Mouse (Mus musculus) forebrain, embryonic 12.5 days (tissue): Measurements from ENCODE around the gene Ttc29. TPM values are rescaled to one million over a fixed set of nuclear protein-coding genes. Genes with fewer than 3 reads are reported as not detected.
A peak's percentile ranks its signal among the peaks of the same experiment; 100 is the strongest.

Source experiments
- ATAC-seq: fragments of 200-750 bp; cut with Nextera tagmentation; 2 replicates; pipeline ENCODE4 v1.8.0; 2017; ENCODE audit warnings: moderate TSS enrichment; ENCODE audit not compliant: low FRiP score
- H3K27ac ChIP-seq: fragments of 300-500 bp; sonication (generic); 2 replicates; pipeline ENCODE4 v1.5.1; 2016; ENCODE audit warnings: mild to moderate bottlenecking
- H3K27me3 ChIP-seq: fragments of 300-500 bp; sonication (generic); 2 replicates; pipeline ENCODE4 v1.6.1; 2016; ENCODE audit warnings: mild to moderate bottlenecking
- H3K36me3 ChIP-seq: fragments of 300-500 bp; sonication (generic); replicated peaks from 2 replicates; pipeline ENCODE4 v1.6.1; 2016; ENCODE audit warnings: mild to moderate bottlenecking
- H3K4me1 ChIP-seq: fragments of 300-500 bp; sonication (generic); 2 replicates; pipeline ENCODE4 v1.6.1; 2016
- H3K4me2 ChIP-seq: fragments of 300-500 bp; sonication (generic); 2 replicates; pipeline ENCODE4 v1.6.1; 2016; ENCODE audit warnings: mild to moderate bottlenecking, moderate library complexity
- H3K4me3 ChIP-seq: fragments of 300-500 bp; sonication (generic); replicated peaks from 2 replicates; pipeline ENCODE4 v1.5.1; 2016; ENCODE audit warnings: mild to moderate bottlenecking
- H3K9ac ChIP-seq: fragments of 300-500 bp; sonication (generic); 2 replicates; pipeline ENCODE4 v1.6.1; 2016; ENCODE audit warnings: mild to moderate bottlenecking
- H3K9me3 ChIP-seq: fragments of 300-500 bp; sonication (generic); 2 replicates; pipeline ENCODE4 v1.6.1; 2016
- WGBS: fragments of 180-500 bp; shearing (Covaris S2); methylation state at CpG from one replicate; pipeline ENCODE4 v1.1.7; 2016; 5-methylcytosine and 5-hydroxymethylcytosine counted together
- polyA plus RNA-seq: library from polyadenylated mRNA; unstranded; fragments of >200 nt; fragmentation: Nextera tagmentation; extraction: Ambion mirVana; gene quantifications from 2 replicates; pipeline ENCODE4 v1.2.1, GENCODE M21; 2016

The Ttc29 gene
- polyA plus RNA-seq, 1 experiment from 2014 or later = 0.31 TPM

- no peak overlapping the region for H3K27ac ChIP-seq
- H3K9me3 ChIP-seq = no peaks in the 10 kb centered on the region
- no peak overlapping the region for H3K9ac ChIP-seq
- WGBS = 74% methylated on average over 4 of the region's 4 CpGs
- ATAC-seq = no peak
- no peaks in the 10 kb centered on the region for H3K36me3 ChIP-seq
- H3K4me1 ChIP-seq = peaks cover 26% of the 10 kb centered on the region
- no peak overlapping the region for H3K4me3 ChIP-seq
- H3K4me2 ChIP-seq = no peak overlapping the region
- H3K27me3 ChIP-seq = peaks cover 15% of the 10 kb centered on the region
These were observed 129.1 kb downstream of the Ttc29 start for GRCm38 (mm10) chr8:78342151-78342550.

DNA sequence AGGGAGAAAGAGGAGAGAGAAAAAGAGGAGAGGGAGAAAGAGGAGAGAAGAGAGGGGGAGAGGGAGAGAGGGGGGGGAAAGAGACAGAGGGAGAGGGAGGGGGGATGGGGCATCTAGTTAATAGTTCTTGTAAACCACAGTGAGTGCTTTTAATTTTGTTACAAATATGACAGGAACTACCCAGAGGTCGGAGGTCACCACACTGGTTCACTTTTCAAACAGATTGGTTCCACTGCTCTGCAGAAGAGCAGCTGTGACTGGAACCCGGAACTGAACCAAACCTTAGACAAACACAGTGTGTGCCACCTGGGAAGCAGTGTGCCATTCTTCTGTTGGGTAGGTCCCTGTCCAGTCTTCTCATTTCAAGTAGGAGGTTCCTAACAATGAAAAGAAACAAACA is 130.9 kb downstream of the Ttc29 start:
- WGBS = 83% methylated on average over 2 of the region's 2 CpGs
- no peak for ATAC-seq

DNA sequence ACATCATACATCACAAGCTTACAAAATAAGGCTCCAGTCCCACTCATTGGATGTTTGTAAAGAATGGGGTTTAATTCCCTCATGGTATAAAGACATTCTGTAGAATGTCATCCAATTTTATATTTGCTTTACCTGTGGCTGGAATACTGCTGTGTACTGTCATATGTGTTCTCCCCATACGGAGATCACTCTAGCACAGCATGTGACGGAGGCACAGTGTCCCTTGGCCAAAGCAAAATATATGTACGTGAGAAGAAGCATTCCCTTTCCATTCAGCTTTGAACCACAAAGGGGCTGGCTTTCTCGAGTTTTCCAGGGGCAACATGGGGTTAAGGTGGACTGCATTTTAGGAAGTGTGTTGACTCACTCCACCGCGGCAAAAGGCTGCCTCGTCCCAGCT is 132.6 kb downstream of the Ttc29 start:
- Histone ChIP-seq H3K36me3 (no peaks in the 10 kb centered on the region), H3K27ac (peak overlapping the region; percentile 37; the same call in 1 of the 2 replicates), H3K9ac (no peak overlapping the region), H3K4me2 (peak overlapping the region; percentile 10; the same call in 1 of the 2 replicates), H3K4me3 (no peak overlapping the region), H3K9me3 (no peaks in the 10 kb centered on the region), H3K27me3 (peaks cover 18% of the 10 kb centered on the region), H3K4me1 (peaks cover 20% of the 10 kb centered on the region)
- ATAC-seq = peak; percentile 44
- WGBS = 26% methylated on average over 7 of the region's 7 CpGs

More for the DNA sequence above, 130.9 kb downstream of the Ttc29 start:
- Histone ChIP-seq H3K4me1 (peaks cover 26% of the 10 kb centered on the region), H3K9me3 (no peaks in the 10 kb centered on the region), H3K4me3 (no peak overlapping the region), H3K9ac (no peak overlapping the region), H3K27me3 (peaks cover 20% of the 10 kb centered on the region), H3K27ac (no peak overlapping the region), H3K36me3 (no peaks in the 10 kb centered on the region), H3K4me2 (no peak overlapping the region)

GRCm38 (mm10) chr8:78346131-78346621 is 133.1 kb downstream of the Ttc29 start:
- peak overlapping the region; percentile 10 for H3K4me2 ChIP-seq
- H3K9ac ChIP-seq = no peak overlapping the region
- peak overlapping the region; percentile 37 for H3K27ac ChIP-seq
- ATAC-seq = peak; percentile 94
- H3K27me3 ChIP-seq = peaks cover 18% of the 10 kb centered on the region
- no peaks in the 10 kb centered on the region for H3K36me3 ChIP-seq
- peaks cover 15% of the 10 kb centered on the region for H3K4me1 ChIP-seq
- 9% methylated on average over 11 of the region's 11 CpGs for WGBS
- no peaks in the 10 kb centered on the region for H3K9me3 ChIP-seq
- H3K4me3 ChIP-seq = no peak overlapping the region

DNA sequence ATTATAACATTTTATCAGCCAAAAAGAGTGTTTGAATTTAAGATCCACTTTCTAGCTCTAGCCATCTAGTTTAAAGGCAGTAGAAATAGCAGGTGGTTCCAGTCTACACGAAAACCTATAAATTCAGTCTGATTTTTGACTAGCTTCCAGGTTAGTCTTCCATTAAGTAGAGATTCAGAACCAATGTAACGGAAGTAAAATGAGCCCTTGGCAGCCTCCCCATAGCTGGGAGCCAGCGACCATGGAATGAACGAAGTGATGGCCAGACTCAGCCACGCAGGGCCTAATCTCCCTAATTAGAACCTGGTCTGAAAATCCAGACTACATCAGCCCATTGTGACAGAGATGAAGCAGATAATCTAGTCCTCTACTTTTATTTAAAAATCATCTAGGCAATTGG is 140.8 kb downstream of the Ttc29 start:
- H3K9ac ChIP-seq = no peak overlapping the region
- no peak for ATAC-seq
- H3K27me3 ChIP-seq = no peaks in the 10 kb centered on the region
- WGBS = 51% methylated on average over 5 of the region's 5 CpGs
- H3K4me3 ChIP-seq = no peak overlapping the region
- no peaks in the 10 kb centered on the region for H3K36me3 ChIP-seq
- no peak overlapping the region for H3K27ac ChIP-seq
- H3K9me3 ChIP-seq = no peaks in the 10 kb centered on the region
- H3K4me1 ChIP-seq = no peaks in the 10 kb centered on the region
- H3K4me2 ChIP-seq = no peak overlapping the region

DNA sequence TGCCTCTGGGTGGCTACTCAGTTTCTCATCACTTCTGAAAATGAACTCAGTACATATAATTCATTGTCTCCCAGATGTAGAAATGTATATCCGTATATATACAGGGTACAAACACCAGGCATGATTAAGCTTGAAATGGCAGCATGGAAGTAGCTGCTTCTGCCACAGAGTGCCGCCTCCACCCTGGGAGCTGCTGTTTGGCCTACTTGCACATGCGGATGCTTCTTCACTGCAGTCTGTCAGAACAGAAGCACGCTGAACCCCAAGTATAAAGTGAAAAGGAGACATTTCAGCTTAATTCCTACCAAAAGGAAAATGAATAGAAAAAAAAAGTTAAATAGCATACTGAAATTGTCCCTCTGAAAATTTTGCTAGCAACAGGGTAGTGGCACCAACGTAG is 141.7 kb downstream of the Ttc29 start:
- no peak for ATAC-seq
- H3K4me1 ChIP-seq = no peaks in the 10 kb centered on the region
- no peak overlapping the region for H3K27ac ChIP-seq
- WGBS = 90% methylated on average over 5 of the region's 5 CpGs
- H3K4me3 ChIP-seq = no peak overlapping the region
- H3K27me3 ChIP-seq = no peaks in the 10 kb centered on the region
- H3K9ac ChIP-seq = no peak overlapping the region
- no peak overlapping the region for H3K4me2 ChIP-seq
- H3K36me3 ChIP-seq = no peaks in the 10 kb centered on the region
- no peaks in the 10 kb centered on the region for H3K9me3 ChIP-seq

GRCm38 (mm10) chr8:78390756-78391155 is 177.7 kb downstream of the Ttc29 start:
- WGBS = 91% methylated on average over 7 of the region's 7 CpGs
- H3K27ac ChIP-seq = no peak overlapping the region
- no peaks in the 10 kb centered on the region for H3K9me3 ChIP-seq
- H3K36me3 ChIP-seq = no peaks in the 10 kb centered on the region
- H3K4me3 ChIP-seq = no peak overlapping the region
- no peak overlapping the region for H3K9ac ChIP-seq
- H3K4me1 ChIP-seq = no peaks in the 10 kb centered on the region
- no peak for ATAC-seq
- H3K27me3 ChIP-seq = no peaks in the 10 kb centered on the region
- H3K4me2 ChIP-seq = no peak overlapping the region

DNA sequence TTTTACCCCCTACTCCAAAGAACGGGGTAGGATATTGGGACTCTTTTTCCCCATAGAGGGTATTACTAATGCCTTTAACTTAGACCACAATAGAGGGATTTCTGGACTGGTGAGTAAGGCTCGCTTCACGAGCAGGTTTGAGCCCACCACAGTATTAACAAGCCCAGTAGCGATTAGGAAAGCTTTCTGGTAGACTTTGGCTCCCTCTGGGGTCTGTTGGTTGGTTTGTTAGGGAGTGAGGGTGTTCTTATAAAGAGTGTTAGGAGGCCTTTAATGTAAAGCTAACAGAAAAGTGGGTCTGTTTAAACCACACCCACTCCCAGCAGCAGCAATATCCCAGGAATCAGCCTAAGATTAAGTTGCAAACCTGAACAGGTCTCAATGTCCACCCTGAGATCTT is 206.2 kb downstream of the Ttc29 start:
- Histone ChIP-seq H3K27ac (no peak overlapping the region), H3K27me3 (peaks cover 66% of the 10 kb centered on the region), H3K4me2 (peak overlapping the region; percentile 69), H3K36me3 (no peaks in the 10 kb centered on the region), H3K9me3 (no peaks in the 10 kb centered on the region), H3K4me1 (peaks cover 16% of the 10 kb centered on the region), H3K9ac (no peak overlapping the region), H3K4me3 (no peak overlapping the region)
- no peak for ATAC-seq
- 10% methylated on average over 4 of the region's 4 CpGs for WGBS

DNA sequence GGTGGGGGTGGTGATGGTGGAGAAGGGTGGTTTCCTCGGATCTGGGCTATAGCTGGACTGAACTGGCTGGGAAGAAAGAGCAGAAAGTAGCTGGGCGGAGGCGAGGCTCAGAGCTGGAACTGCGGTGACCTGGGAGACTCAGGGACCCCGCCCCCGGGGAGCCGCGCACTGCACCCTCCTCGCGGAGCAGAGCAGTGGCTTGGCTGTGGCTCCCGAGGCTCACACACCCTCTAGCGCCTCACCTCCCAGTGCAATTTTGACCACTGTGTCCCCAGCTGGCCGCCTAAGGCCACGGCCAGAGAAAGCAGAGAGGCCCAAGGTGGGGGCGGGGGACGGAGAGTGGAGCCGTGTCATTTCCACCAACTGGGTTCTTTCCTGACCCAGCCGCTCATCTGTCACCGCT is 207.0 kb downstream of the Ttc29 start:
- H3K27me3 ChIP-seq = peaks cover 74% of the 10 kb centered on the region
- WGBS = 0% methylated on average over 19 of the region's 19 CpGs
- H3K27ac ChIP-seq = no peak overlapping the region

DNA sequence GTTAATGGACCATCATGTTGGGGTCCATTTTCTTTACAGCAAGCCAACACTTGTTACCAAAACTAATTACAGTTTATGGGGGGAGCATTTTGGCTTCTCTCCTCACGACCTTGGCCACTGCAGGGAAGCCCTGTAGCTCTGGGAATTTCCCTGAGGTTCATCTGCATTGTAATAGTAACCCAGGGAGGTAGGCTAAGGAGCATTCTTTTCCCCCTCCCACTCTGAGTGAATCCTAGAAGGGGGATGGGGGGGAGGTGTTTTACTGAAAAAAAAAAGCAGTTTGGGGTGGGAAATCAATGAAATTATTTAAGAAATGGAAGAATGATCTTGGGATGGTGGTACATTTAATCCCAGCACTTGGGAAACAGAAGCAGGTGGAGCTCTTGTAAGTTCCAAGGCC is 210.8 kb downstream of the Ttc29 start:
- WGBS = 3% methylated on average over 1 of the region's 1 CpGs
- ATAC-seq = no peak
- no peaks in the 10 kb centered on the region for H3K9me3 ChIP-seq
- no peak overlapping the region for H3K9ac ChIP-seq
- H3K4me3 ChIP-seq = no peak overlapping the region
- no peak overlapping the region for H3K4me2 ChIP-seq
- H3K4me1 ChIP-seq = peaks cover 31% of the 10 kb centered on the region
- H3K27me3 ChIP-seq = peaks cover 97% of the 10 kb centered on the region
- H3K27ac ChIP-seq = no peak overlapping the region
- no peaks in the 10 kb centered on the region for H3K36me3 ChIP-seq

More for the DNA sequence above, 207.0 kb downstream of the Ttc29 start:
- ATAC-seq = peak; percentile 60
- Histone ChIP-seq H3K9ac (peak overlapping the region; percentile 25; the same call in 1 of the 2 replicates), H3K4me3 (peak overlapping the region; percentile 36), H3K9me3 (no peaks in the 10 kb centered on the region), H3K36me3 (no peaks in the 10 kb centered on the region), H3K4me2 (peak overlapping the region; percentile 69), H3K4me1 (peaks cover 16% of the 10 kb centered on the region)

DNA sequence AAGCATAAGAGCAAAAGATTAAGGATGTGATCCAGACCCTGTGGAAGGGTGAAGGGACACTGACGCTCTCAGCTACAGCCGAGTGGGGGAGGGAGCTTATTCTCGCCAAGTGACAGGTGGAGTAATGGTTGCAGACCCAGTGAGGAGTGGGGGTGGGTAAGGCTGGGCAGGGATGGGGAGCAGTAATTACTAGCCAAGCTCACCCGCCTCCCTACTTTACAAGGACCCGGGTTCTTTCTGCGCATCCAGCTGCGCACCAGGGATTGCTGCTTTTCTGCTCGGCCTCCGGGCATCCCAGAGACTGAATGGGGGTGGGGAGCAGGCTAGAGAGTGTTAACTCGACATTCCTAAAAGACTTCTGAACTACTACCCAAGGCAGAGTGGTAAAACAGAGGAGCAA is 213.4 kb downstream of the Ttc29 start:
- peak; percentile 41; the same call in 1 of the 2 replicates for ATAC-seq
- no peak overlapping the region for H3K4me3 ChIP-seq
- H3K27me3 ChIP-seq = peaks cover 88% of the 10 kb centered on the region
- no peaks in the 10 kb centered on the region for H3K9me3 ChIP-seq
- H3K36me3 ChIP-seq = no peaks in the 10 kb centered on the region
- no peak overlapping the region for H3K9ac ChIP-seq
- H3K4me1 ChIP-seq = peaks cover 15% of the 10 kb centered on the region
- under 1% methylated on average over 10 of the region's 10 CpGs for WGBS
- no peak overlapping the region for H3K27ac ChIP-seq
- H3K4me2 ChIP-seq = peak overlapping the region; percentile 9; the same call in 1 of the 2 replicates

DNA sequence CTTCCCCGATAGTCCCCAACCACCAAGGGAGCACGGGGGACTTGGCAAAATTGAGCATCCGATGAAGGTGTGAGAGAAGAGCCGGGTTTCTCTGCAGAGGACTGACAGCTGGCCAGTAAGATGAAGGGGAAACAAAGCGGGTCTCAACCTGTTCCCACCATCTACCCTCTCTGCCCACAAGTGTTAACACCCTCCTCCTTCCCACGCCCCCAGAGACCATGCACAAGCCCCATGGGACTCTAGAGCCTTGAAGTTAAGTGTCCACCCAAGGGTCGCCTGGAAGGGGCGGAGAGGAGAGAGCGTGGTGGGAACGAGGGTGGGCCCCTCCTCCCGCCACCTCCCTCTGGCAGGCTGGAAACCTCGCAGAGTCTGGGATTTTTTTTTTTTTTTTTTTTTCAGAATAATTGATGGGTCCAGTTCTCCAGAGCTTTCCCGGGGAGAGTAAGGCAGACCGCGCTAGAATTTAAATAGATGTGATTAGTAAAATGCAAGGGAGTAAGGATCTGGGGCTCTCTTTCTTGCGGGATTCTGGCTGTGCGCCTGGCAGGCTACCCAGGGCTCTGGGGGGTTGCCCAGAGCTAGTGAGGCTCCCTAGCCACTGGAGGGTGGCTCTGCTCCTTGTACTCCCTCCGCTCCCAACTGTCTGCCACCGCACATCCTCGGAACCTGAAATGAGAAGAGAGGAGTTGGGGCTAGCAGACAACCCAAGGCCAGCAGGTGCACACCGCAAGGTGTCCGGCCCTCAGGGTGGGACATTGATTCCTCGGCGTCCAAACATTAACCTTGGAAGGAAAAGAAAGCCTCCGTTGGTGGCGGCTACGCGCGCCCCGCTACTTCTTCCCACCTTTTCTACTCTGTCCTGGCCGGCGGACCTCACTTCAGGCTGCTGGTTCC is 214.0 kb downstream of the Ttc29 start:
- ATAC-seq = 0 out of 2 replicates have a peak, but pooled peaks have one; percentile 36
- Histone ChIP-seq H3K4me3 (no peak overlapping the region), H3K27me3 (peaks cover 87% of the 10 kb centered on the region), H3K4me2 (peak overlapping the region; percentile 9; the same call in 1 of the 2 replicates), H3K9ac (no peak overlapping the region), H3K27ac (no peak overlapping the region), H3K4me1 (peaks cover 15% of the 10 kb centered on the region), H3K9me3 (no peaks in the 10 kb centered on the region), H3K36me3 (no peaks in the 10 kb centered on the region)
- WGBS = under 1% methylated on average over 32 of the region's 32 CpGs

DNA sequence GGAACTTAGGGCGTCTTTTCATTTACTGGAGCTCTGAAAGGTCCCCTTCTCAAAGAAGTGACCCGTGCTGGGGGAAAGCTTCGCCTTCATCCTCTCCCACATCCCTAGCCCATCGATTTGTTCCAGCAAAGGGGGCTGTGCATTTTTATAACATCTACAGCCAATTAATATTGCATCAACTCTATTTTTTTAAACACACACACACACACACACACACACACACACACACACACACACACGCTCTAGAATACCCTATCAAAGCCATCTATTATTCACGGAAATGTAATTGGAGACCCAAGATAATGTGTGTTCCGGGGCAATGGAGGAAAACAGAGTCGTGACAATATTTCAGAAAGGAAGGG is 214.7 kb downstream of the Ttc29 start:
- no peak for ATAC-seq
- Histone ChIP-seq H3K27me3 (peaks cover 87% of the 10 kb centered on the region), H3K27ac (no peak overlapping the region), H3K36me3 (no peaks in the 10 kb centered on the region), H3K9me3 (no peaks in the 10 kb centered on the region), H3K4me1 (peaks cover 15% of the 10 kb centered on the region), H3K9ac (no peak overlapping the region), H3K4me3 (no peak overlapping the region), H3K4me2 (no peak overlapping the region)
- 1% methylated on average over 8 of the region's 8 CpGs for WGBS
